Mouse (Mus musculus): Measurements from ENCODE around the gene Hmg20a.

DNA sequence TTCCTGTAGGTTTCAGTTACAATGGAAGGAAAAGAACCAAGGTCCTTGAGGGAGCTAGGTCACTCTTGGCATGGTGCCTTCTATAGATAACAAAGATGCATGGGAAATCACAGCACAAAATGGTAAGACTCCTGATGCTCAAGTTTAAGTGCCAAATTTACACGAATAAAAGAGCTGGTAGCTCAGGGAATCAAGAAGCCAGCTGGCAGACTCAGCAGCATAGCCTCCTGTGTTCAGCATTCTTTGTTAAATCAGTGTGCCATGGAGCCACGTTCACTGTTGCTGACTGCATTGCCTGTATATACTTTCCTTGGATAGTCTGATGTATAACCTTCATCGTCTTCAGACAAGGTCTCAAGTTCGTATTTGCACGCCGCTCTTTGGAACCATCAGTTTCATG, 33.2 kb downstream of the Hmg20a start:
- TF ChIP-seq CTCF (IDR thresholded peaks at IDR 0.05; ENCODE audit: control insufficient read depth, insufficient read depth, insufficient replicate concordance, low read depth, low read length) = no peak
- TF ChIP-seq POLR2A (IDR thresholded peaks at IDR 0.05; ENCODE audit: control insufficient read depth, low read depth, low read length) = no peak

Measured in testis, adult 2 months (tissue).